Mouse (Mus musculus) lung, postnatal 0 days (tissue): Measurements from ENCODE around the gene Epb41l2.

Source experiments
- CTCF ChIP-seq: IDR thresholded peaks from 2 replicates; pipeline ENCODE4 v1.5.1; 2016; ENCODE audit warnings: antibody characterized with exemption, mild to moderate bottlenecking
- EP300 ChIP-seq: IDR thresholded peaks from 2 replicates; pipeline ENCODE4 v1.6.1; 2016; ENCODE audit warnings: antibody characterized with exemption, mild to moderate bottlenecking, control low read depth

DNA sequence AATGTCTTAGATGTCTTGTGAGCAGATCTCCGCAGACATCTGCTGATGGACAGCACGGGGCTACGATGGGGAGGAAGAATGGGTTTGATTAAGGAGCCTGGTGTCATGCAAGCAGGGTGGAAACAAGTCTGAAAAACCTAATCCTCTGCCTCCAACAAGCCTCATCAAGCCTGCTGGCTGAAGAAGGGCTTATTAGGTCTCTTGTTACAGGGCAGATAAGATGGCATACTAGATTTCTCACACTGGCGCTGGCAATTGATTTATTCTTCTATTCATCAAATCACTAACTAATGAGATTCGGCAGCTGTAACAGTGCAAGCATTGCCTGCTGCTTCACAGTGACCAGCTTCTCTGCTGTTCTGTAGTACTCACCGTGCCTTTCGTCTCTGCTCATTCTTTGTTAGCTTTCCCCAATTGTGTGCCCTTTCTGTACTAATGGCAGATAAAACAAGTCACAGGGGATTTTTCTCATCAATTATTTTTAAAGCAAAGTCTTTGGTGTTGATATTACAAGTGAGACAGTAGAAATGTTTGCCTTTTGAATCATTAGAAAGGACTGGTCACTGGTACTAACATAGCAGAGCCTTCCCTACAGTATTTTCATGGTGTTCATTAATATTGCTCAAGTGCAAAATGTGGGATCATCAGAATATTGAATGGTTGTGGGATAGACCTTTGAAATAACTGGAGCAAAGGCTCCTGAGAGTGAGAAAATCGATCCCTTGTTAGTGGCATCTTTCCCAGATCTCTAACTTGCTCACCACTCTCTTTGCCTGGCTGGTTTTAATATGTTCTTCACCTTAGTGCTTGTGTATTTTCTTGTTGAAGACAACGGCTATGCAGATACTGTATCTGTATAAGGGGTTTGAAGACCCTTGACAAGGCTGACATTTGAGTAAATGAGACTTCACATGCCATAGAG is 212.0 kb downstream of the Epb41l2 start:
- TF ChIP-seq CTCF (no peak), EP300 (no peak)
